Mouse (Mus musculus): ENCODE results near the gene Myt1.

- TF ChIP-seq POLR2A (IDR thresholded peaks at IDR 0.05; ENCODE audit: low read depth, low read length) (no peak), CTCF (conservative IDR thresholded peaks at IDR 0.05; ENCODE audit: insufficient read depth, insufficient read length, low read depth, low read length) (no peak)
These were observed 101.4 kb downstream of the Myt1 start for GRCm38 (mm10) chr2:181864536-181864860.
